Mouse (Mus musculus) embryonic fibroblast, embryonic 13.5 days (primary cell): ENCODE data around the gene Furin. TPM values are rescaled to one million over a fixed set of nuclear protein-coding genes. Genes with fewer than 3 reads are reported as not detected.

Experiments used
- H3K27ac ChIP-seq: 2 replicates; pipeline ENCODE4 v1.5.1; 2012; ENCODE audit warnings: low read length, control low read depth, inconsistent platforms; ENCODE audit not compliant: insufficient read depth
- H3K4me1 ChIP-seq: 2 replicates; pipeline ENCODE4 v1.6.1; 2011; ENCODE audit warnings: low read length; ENCODE audit not compliant: control insufficient read depth, insufficient read depth
- H3K4me3 ChIP-seq: 2 replicates; pipeline ENCODE4 v1.5.1; 2011; ENCODE audit warnings: mild to moderate bottlenecking, control low read depth, low read length; ENCODE audit not compliant: insufficient read depth
- CTCF ChIP-seq: IDR thresholded peaks from 2 replicates; pipeline ENCODE4 v1.5.1; 2011; ENCODE audit warnings: mild to moderate bottlenecking, control low read depth, low read length, moderate library complexity, borderline replicate concordance; ENCODE audit not compliant: insufficient read depth
- POLR2A ChIP-seq: IDR thresholded peaks from 2 replicates; pipeline ENCODE4 v1.6.1; 2011; ENCODE audit warnings: low read depth, mild to moderate bottlenecking, control low read depth, low read length, moderate library complexity
- polyA plus RNA-seq: library from polyadenylated mRNA; stranded (reverse); fragments of >200 nt; gene quantifications from 2 replicates; pipeline ENCODE4 v1.2.4, GENCODE M21; 2011; ENCODE audit warnings: low read depth; ENCODE audit not compliant: missing spikeins, insufficient read length

The Furin gene
- polyA plus RNA-seq, 1 experiment = 71.5 TPM

DNA sequence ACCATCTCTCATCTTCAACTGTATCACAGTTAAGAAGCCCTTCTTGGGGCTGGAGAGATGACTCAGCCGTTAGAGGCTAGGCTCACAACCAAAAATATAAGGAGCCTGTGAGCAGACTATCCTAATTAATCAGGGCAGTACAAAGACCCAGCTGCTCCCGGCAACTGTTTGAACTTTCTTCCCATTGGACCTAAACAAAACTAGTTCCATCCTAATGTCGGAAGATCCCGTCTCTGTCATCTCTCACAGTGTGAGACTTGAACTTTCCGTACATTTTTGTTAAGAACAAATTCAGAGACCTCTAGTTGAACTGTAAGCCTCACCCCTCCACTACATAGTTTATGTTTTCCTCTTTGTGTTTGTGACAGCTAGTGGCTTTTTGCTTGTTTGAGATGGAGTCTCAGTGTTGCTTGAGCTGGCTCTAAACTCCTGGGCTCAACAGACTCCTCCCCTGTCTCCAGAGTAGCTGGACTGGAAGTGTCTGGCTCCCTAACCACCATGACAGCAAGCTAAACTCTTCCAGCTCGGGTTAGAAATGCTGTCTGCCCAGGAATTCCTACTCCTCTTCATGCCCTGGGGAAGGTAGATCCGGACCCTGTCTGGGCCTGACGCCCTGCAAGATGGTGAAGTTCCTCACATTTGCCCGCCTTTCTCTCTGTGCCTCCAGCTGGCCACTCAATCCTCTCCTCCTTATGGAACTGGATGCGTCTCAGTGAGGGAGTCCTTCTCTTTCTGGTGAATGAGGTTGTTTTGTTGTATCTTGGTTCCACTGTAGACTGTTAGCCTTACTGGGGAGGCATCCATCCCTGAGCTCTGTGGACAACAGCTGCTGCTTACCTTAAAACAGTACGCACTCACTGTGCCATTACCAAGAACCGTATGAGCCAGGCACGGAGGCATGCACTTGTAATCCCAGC, 57.3 kb downstream of the Furin start:
- Histone ChIP-seq H3K4me1 (peaks cover 13% of the 10 kb centered on the region), H3K27ac (0 out of 2 replicates have a peak overlapping the region, but pooled peaks have one; percentile 25), H3K4me3 (no peak overlapping the region)
- TF ChIP-seq POLR2A (no peak), CTCF (no peak)

- peaks cover 13% of the 10 kb centered on the region for H3K4me1 ChIP-seq
- no peak overlapping the region for H3K4me3 ChIP-seq
- H3K27ac ChIP-seq = no peak overlapping the region
- TF ChIP-seq CTCF (no peak), POLR2A (no peak)
These were observed 58.4 kb downstream of the Furin start for GRCm38 (mm10) chr7:80346830-80347229.

DNA sequence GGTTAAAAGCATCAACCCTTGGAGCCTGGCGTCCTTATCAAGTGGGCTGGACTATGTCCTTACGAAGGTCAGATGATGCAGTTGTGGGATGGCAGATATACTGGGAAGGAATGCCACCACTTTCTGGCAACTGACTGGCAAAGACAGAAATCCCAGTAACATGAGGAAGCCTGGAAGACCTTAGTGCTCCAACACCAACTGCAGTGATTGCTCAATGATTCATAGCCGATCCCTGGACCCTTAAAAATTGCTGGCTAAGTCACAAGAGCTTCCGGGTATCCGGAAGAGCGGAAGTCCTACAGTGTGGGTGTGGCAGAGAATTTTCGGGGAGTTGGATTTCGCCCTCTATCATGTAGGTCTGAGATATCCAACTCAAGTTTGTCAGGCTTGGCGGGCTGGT, 59.1 kb downstream of the Furin start:
- TF ChIP-seq CTCF (no peak), POLR2A (no peak)
- Histone ChIP-seq H3K4me1 (peaks cover 13% of the 10 kb centered on the region), H3K4me3 (no peak overlapping the region), H3K27ac (no peak overlapping the region)

DNA sequence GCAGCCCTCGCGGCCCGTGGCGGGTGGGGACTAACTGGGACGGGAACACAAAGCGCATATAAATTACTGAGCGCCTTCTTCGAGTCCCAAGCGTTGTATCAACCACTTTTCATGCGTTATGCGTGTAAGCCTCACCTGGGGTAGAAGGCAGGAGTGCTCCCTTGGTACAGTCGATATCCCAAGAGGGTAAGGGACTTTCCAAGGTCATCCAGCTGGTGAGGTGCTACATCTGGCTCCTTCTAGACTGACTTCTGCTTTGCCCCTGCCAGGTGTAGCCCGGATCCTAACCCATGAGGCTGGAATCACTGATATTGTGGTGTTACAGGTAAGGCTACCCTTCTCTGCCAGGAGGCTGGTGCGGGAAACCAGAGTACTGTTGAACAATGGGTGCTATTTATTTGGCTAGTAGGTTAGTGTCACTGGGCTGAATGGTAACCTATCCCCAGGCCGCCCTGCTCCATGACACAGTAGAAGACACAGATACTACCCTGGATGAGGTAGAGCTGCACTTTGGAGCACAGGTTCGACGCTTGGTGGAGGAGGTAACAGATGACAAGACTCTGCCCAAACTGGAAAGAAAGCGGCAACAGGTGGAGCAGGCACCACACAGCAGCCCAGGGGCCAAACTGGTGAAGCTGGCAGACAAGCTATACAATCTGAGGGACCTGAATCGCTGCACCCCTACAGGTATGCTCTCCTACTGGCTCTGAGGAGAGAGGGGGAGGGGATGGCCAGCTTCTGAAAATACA, 61.8 kb downstream of the Furin start:
- no peak overlapping the region for H3K27ac ChIP-seq
- TF ChIP-seq CTCF = no peak
- no peak for TF ChIP-seq POLR2A
- peaks cover 16% of the 10 kb centered on the region for H3K4me1 ChIP-seq
- H3K4me3 ChIP-seq = peak overlapping the region; percentile 49

- TF ChIP-seq CTCF (0 out of 2 replicates have a peak, but pooled peaks have one; percentile 22), POLR2A (peak; percentile 92)
- peak within 1 kb of the TSS; percentile 49 for H3K4me3 ChIP-seq
- H3K4me1 ChIP-seq = peaks cover 14% of the 10 kb centered on the region
- no peak within 1 kb of the TSS for H3K27ac ChIP-seq
These were observed 62.4 kb downstream of the Furin start, which contains the start of gene Hddc3 for GRCm38 (mm10) chr7:80342858-80343257. Gene Hddc3, plus strand, starts transcription at chr7:80343104.

DNA sequence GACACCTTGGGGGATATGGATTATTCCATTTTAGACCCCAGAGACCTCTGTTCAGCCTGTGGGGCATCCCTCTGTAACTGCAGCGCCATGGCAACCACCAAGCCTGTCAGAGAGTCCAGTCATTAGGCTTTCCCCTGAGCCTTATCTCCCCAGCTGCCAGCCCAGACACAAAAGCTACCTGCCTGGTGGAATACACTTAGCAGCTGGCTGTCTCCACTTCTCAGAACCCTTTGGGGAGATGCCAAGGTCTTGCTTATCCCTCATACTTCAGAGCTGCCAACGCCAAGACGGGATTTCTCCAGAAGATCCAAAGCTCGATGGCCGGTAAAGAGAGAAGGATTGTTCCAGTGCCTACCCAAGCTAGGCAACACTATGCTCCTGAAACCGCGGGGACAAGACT, 63.4 kb downstream of the Furin start:
- Histone ChIP-seq H3K4me1 (peaks cover 6% of the 10 kb centered on the region), H3K4me3 (no peak overlapping the region), H3K27ac (no peak overlapping the region)
- TF ChIP-seq CTCF (no peak), POLR2A (no peak)

GRCm38 (mm10) chr7:80340793-80341192, 64.4 kb downstream of the Furin start, which contains the start of gene Unc45a:
Gene Unc45a, minus strand, starts transcription at chr7:80341005.
- peak within 1 kb of the TSS; percentile 48; the same call in 1 of the 2 replicates for H3K27ac ChIP-seq
- TF ChIP-seq CTCF = peak; percentile 56; the same call in 1 of the 2 replicates
- TF ChIP-seq POLR2A = no peak

DNA sequence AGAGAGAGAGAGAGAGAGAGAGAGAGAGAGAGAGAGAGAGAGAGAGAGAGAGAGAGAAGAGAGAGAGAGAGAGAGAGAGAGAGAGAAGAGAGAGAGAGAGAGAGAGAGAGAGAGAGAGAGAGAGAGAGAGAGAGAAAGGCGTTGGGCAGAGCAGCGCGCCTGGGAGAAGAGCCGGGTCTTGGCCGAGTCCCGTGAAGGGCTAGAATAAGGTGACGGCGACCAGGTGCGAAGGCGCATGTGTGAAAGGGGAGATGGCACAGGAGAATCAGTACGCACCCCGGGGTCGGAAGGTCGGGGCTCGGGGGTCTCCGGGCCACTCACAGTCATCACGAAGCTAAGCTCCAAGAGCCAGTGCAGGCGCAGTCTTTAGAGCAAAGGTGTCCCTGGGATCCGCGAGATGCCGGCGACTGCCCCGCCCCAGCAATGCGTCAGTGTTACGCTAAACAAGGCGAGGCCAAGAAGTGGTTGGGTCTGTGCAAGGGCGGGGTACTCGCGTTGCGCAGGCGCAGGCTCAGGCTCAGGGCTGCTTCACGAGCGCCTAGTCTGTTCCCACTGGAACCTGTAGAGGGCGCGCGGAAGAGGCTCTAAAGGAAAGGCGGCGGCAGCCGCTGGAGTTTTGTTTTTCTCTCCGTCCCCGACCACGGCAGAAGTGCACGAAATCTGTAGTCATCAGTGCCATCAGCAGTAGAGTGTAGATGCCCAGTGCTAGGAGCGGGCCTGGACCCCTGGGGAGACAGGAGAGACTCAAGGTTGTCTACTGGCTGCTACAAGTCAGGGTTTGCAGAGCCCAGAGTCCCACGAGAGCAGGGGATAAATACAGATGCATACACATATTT, 65.2 kb downstream of the Furin start:
- H3K4me1 ChIP-seq = peaks cover 6% of the 10 kb centered on the region
- H3K27ac ChIP-seq = peak overlapping the region; percentile 48; the same call in 1 of the 2 replicates
- peak overlapping the region; percentile 82 for H3K4me3 ChIP-seq
- TF ChIP-seq CTCF = 0 out of 2 replicates have a peak, but pooled peaks have one; percentile 13
- TF ChIP-seq POLR2A = peak; percentile 82

More at GRCm38 (mm10) chr7:80340793-80341192, 64.4 kb downstream of the Furin start, which contains the start of gene Unc45a:
- Histone ChIP-seq H3K4me1 (peaks cover 6% of the 10 kb centered on the region), H3K4me3 (peak within 1 kb of the TSS; percentile 82)

DNA sequence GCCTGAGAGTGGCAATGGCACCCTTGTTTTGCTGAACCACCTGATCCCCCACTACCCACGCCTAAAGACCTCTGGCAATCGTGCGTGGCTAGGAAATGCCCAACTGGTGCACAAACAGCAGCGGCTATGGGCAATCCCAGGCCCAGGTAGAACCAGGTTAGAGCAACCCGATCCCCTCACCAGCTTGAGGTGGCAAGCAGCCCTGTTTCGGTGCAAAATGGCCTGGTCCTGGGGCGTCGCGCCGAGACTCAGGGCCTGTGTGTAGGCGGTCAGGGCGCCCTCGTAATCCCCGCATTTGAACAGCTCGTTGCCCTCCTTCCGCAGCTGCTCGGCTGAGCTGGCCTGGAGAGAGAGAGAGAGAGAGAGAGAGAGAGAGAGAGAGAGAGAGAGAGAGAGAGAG, 65.9 kb downstream of the Furin start:
- Histone ChIP-seq H3K27ac (no peak overlapping the region), H3K4me3 (peak overlapping the region; percentile 82), H3K4me1 (peaks cover 6% of the 10 kb centered on the region)
- no peak for TF ChIP-seq POLR2A

Other genes starting within 250 kb of the Furin start
- gene Sema4b, start 218.6 kb downstream of the Furin start, polyA plus RNA-seq = 6.4 and 8.0 TPM in 2 replicates
- gene Cib1, start 172.6 kb downstream of the Furin start, polyA plus RNA-seq = 33.3 and 35.1 TPM in 2 replicates
- gene Gdpgp1, start 172.6 kb downstream of the Furin start, polyA plus RNA-seq = 1.8 and 2.2 TPM in 2 replicates
- 0.63 TPM in 1 of 2 replicates, not detected in the other for gene Ttll13, start 159.1 kb downstream of the Furin start, polyA plus RNA-seq
- gene Ngrn, start 144.2 kb downstream of the Furin start, polyA plus RNA-seq = 15.8 and 17.4 TPM in 2 replicates
- gene Vps33b, start 135.8 kb downstream of the Furin start, polyA plus RNA-seq = 10.7 and 12.0 TPM in 2 replicates
- gene Prc1, start 111.0 kb downstream of the Furin start, polyA plus RNA-seq = 94.6 and 124 TPM in 2 replicates
- 11.8 and 19.0 TPM in 2 replicates for gene Rccd1, start 81.0 kb downstream of the Furin start, polyA plus RNA-seq
- 34.4 and 46.6 TPM in 2 replicates for gene Unc45a, start 64.4 kb downstream of the Furin start, polyA plus RNA-seq
- 12.2 and 15.4 TPM in 2 replicates for gene Hddc3, start 62.3 kb downstream of the Furin start, polyA plus RNA-seq
- gene Man2a2, start 34.1 kb downstream of the Furin start, polyA plus RNA-seq = 47.6 and 55.1 TPM in 2 replicates
- 7.5 and 7.9 TPM in 2 replicates for gene Fes, start 17.5 kb downstream of the Furin start, polyA plus RNA-seq
- 19.4 and 25.0 TPM in 2 replicates for gene Blm, start 129.7 kb upstream of the Furin start, polyA plus RNA-seq